Mouse (Mus musculus) left cerebral cortex, postnatal 14 days (tissue): Measurements from ENCODE around the gene 9630041A04Rik. TPM values are rescaled to one million over a fixed set of nuclear protein-coding genes. Genes with fewer than 3 reads are reported as not detected.

ENCODE experiments used
- DNase-seq, 2 experiments: peaks; one replicate each; pipeline ENCODE4 v3.0.0; 2021 to 2022; ENCODE audit warnings: low spot score in 2 of 2, mixed read lengths in 1 of 2
- intact Hi-C: fragments of 180-260 bp; cut with DNase I; formaldehyde crosslinking; loops from one replicate; pipeline ENCODE4 v1.15.1; 2025
- total RNA-seq, 2 experiments: library from RNA; stranded (reverse); gene quantifications; 2 replicates each; pipeline ENCODE4 v1.2.3; 2021

Gene 9630041A04Rik
- total RNA-seq, 2 experiments from 2014 or later: not detected

- peak; percentile 20 to 55 for DNase-seq
- intact Hi-C loops: no loop called here
Observed at GRCm38 (mm10) chr9:101911176-101911866, 49.7 kb downstream of the 9630041A04Rik start.

- no peak for DNase-seq
Observed at GRCm38 (mm10) chr9:101915082-101915481, 53.4 kb downstream of the 9630041A04Rik start.

GRCm38 (mm10) chr9:101918771-101919170 is 57.1 kb downstream of the 9630041A04Rik start:
- DNase-seq: no peak
- intact Hi-C loops: no loop called here

More at GRCm38 (mm10) chr9:101915082-101915481, 53.4 kb downstream of the 9630041A04Rik start:
- intact Hi-C loops: no loop called here

- no peak for DNase-seq
- intact Hi-C loops: no loop called here
Observed at GRCm38 (mm10) chr9:101919324-101919723, 57.7 kb downstream of the 9630041A04Rik start.

- DNase-seq: no peak
- intact Hi-C loops: loop anchor here (10.0 kb wide), 1 partner anchor 432 kb away; the partner anchor contains the start of gene Ephb1
Observed at GRCm38 (mm10) chr9:101922846-101923245, 61.2 kb downstream of the 9630041A04Rik start.

- intact Hi-C loops: loop anchor here (10.0 kb wide), 1 partner anchor 430 kb away; the partner anchor contains the start of gene Ephb1
Observed at GRCm38 (mm10) chr9:101924829-101925228, 63.2 kb downstream of the 9630041A04Rik start.

GRCm38 (mm10) chr9:101933946-101934573 is 72.4 kb downstream of the 9630041A04Rik start:
- DNase-seq: no peak
- intact Hi-C loops: no loop called here

More at GRCm38 (mm10) chr9:101924829-101925228, 63.2 kb downstream of the 9630041A04Rik start:
- DNase-seq: no peak

GRCm38 (mm10) chr9:101934887-101935286 is 73.2 kb downstream of the 9630041A04Rik start:
- intact Hi-C loops: no loop called here
- DNase-seq: no peak

- no peak for DNase-seq
- intact Hi-C loops: no loop called here
Observed at GRCm38 (mm10) chr9:101938066-101938465, 76.4 kb downstream of the 9630041A04Rik start.

- no peak for DNase-seq
- intact Hi-C loops: no loop called here
Observed at GRCm38 (mm10) chr9:101939006-101939405, 77.4 kb downstream of the 9630041A04Rik start.

- DNase-seq: no peak
- intact Hi-C loops: no loop called here
Observed at GRCm38 (mm10) chr9:101940182-101940581, 78.5 kb downstream of the 9630041A04Rik start.

GRCm38 (mm10) chr9:101942058-101942669 is 80.5 kb downstream of the 9630041A04Rik start:
- no peak for DNase-seq
- intact Hi-C loops: no loop called here

GRCm38 (mm10) chr9:101945326-101945725 is 83.7 kb downstream of the 9630041A04Rik start:
- intact Hi-C loops: no loop called here
- DNase-seq: no peak

- intact Hi-C loops: no loop called here
- no peak for DNase-seq
Observed at GRCm38 (mm10) chr9:101945814-101946213, 84.2 kb downstream of the 9630041A04Rik start.

GRCm38 (mm10) chr9:101950101-101950500 is 88.5 kb downstream of the 9630041A04Rik start:
- intact Hi-C loops: no loop called here
- no peak for DNase-seq

GRCm38 (mm10) chr9:101954529-101954928 is 92.9 kb downstream of the 9630041A04Rik start:
- intact Hi-C loops: no loop called here
- no peak for DNase-seq

- no peak for DNase-seq
- intact Hi-C loops: no loop called here
Observed at GRCm38 (mm10) chr9:101956228-101956627, 94.6 kb downstream of the 9630041A04Rik start.

- peak in 1 of 2 experiments; percentile 28 for DNase-seq
- intact Hi-C loops: no loop called here
Observed at GRCm38 (mm10) chr9:101971806-101972205, 110.2 kb downstream of the 9630041A04Rik start.

GRCm38 (mm10) chr9:101972314-101972713 is 110.7 kb downstream of the 9630041A04Rik start:
- no peak for DNase-seq
- intact Hi-C loops: no loop called here

GRCm38 (mm10) chr9:101976884-101977465 is 115.3 kb downstream of the 9630041A04Rik start:
- intact Hi-C loops: no loop called here
- DNase-seq: peak in 1 of 2 experiments; percentile 15
